Mouse (Mus musculus) cerebellum, adult 2 months (tissue): ENCODE data around the gene Cpeb2. TPM values are rescaled to one million over a fixed set of nuclear protein-coding genes. Genes with fewer than 3 reads are reported as not detected.

Source experiments
- DNase-seq, 2 experiments: peaks; one replicate each; pipeline ENCODE4 v3.0.0; 2021
- H3K27ac ChIP-seq: fragments of 200-500 bp; 2 replicates; pipeline ENCODE4 v1.5.1; 2012; ENCODE audit warnings: low read length, control low read depth, inconsistent platforms; ENCODE audit not compliant: insufficient read depth
- H3K27me3 ChIP-seq: fragments of 200-500 bp; 2 replicates; pipeline ENCODE4 v1.6.1; 2012; ENCODE audit warnings: inconsistent platforms, mild to moderate bottlenecking, low read length, moderate library complexity; ENCODE audit not compliant: control insufficient read depth, insufficient read depth
- H3K4me1 ChIP-seq: fragments of 200-500 bp; 2 replicates; pipeline ENCODE4 v1.6.1; 2011; ENCODE audit warnings: low read length; ENCODE audit not compliant: control insufficient read depth, insufficient read depth
- H3K4me3 ChIP-seq: fragments of 200-500 bp; replicated peaks from 2 replicates; pipeline ENCODE3; 2011; ENCODE audit warnings: mild to moderate bottlenecking, low read depth, low read length, control low read depth; ENCODE audit not compliant: insufficient read depth
- CTCF ChIP-seq: fragments of 200-500 bp; IDR thresholded peaks from 2 replicates; pipeline ENCODE4 v1.5.1; 2011; ENCODE audit warnings: low read depth, mild to moderate bottlenecking, control low read depth, low read length, moderate library complexity, borderline replicate concordance; ENCODE audit not compliant: insufficient read depth
- POLR2A ChIP-seq: fragments of 200-500 bp; IDR thresholded peaks from 2 replicates; pipeline ENCODE4 v1.6.1; 2011; ENCODE audit warnings: low read length, control low read depth, borderline replicate concordance; ENCODE audit not compliant: insufficient read depth
- WGBS: fragments of 180-500 bp; shearing (Covaris S2); methylation state at CpG from one replicate; pipeline ENCODE4 v1.1.7; 2018; 5-methylcytosine and 5-hydroxymethylcytosine counted together
- polyA plus RNA-seq: library from polyadenylated mRNA; depleted of rRNA; stranded (reverse); fragments of >200 nt; gene quantifications from 2 replicates; pipeline ENCODE4 v1.2.3, GENCODE M21; 2012

Cpeb2 gene
- polyA plus RNA-seq, 1 experiment: 31.8 TPM

DNA sequence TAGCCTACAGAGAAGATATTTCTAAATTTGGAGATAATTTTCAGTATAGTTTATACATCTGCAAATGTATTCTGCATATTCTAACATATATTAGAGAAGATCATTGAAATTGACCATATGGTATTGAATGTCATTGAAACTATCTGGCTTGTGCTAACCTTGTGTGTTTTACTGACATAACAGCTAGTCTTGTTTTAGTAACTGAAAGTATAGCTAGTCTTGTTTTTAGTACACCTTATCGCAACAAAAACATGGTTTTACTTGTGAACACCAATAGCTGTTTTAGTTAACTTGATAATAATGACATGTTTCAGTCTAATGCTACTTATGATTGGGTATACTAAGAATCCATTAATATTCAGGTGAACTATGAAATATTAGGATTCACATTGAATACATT lies 45.0 kb downstream of the Cpeb2 start:
- Histone ChIP-seq H3K27me3 (no peaks in the 10 kb centered on the region), H3K4me1 (no peaks in the 10 kb centered on the region), H3K27ac (no peak overlapping the region), H3K4me3 (no peak overlapping the region)
- 97% methylated on average over 1 of the region's 1 CpGs for WGBS
- no peak for TF ChIP-seq POLR2A
- no peak for TF ChIP-seq CTCF
- DNase-seq: no peak

DNA sequence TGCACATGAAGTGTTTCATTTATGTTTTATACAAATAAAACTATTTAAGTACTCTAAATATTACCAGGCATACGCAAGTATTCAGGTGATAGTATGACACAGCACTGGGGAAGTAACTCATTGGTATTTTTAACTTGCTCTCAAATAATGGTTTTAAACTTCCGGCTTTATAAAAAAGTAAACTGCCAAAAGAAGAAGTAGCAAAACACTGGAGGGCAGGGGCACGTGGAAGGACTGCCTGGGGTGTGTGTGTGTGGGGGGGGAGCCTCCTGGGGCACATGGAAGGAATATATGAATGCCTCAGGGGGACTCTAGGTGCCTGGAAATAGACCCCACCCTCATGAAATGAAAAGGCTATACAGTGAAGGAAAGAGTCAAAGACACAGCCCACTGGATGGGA lies 46.8 kb downstream of the Cpeb2 start:
- H3K27me3 ChIP-seq: no peaks in the 10 kb centered on the region
- no peak for TF ChIP-seq POLR2A
- TF ChIP-seq CTCF: no peak
- DNase-seq: no peak
- WGBS: 77% methylated on average over 3 of the region's 3 CpGs
- no peaks in the 10 kb centered on the region for H3K4me1 ChIP-seq
- H3K27ac ChIP-seq: no peak overlapping the region
- H3K4me3 ChIP-seq: no peak overlapping the region

DNA sequence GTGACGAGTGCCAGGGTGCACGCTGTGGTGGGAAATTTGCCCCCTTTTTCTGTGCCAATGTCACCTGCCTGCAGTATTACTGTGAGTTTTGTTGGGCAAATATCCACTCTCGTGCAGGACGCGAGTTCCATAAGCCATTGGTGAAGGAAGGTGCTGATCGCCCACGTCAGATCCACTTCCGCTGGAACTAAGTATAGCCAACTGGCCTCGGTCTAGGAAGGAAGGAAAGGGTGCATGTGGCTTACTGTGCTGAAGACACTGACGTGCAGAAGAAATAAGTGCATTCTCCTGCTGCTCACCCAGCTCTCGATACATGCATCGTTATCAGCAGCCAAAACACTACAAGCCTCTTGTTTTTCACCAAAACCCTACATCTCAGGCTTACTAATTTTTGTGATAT lies 52.8 kb downstream of the Cpeb2 start:
- 72% methylated on average over 12 of the region's 12 CpGs for WGBS
- no peak for DNase-seq
- H3K27ac ChIP-seq: no peak overlapping the region
- no peaks in the 10 kb centered on the region for H3K27me3 ChIP-seq
- H3K4me3 ChIP-seq: no peak overlapping the region
- TF ChIP-seq POLR2A (no peak), CTCF (no peak)
- H3K4me1 ChIP-seq: peaks cover 3% of the 10 kb centered on the region; the same call in 1 of the 2 replicates

DNA sequence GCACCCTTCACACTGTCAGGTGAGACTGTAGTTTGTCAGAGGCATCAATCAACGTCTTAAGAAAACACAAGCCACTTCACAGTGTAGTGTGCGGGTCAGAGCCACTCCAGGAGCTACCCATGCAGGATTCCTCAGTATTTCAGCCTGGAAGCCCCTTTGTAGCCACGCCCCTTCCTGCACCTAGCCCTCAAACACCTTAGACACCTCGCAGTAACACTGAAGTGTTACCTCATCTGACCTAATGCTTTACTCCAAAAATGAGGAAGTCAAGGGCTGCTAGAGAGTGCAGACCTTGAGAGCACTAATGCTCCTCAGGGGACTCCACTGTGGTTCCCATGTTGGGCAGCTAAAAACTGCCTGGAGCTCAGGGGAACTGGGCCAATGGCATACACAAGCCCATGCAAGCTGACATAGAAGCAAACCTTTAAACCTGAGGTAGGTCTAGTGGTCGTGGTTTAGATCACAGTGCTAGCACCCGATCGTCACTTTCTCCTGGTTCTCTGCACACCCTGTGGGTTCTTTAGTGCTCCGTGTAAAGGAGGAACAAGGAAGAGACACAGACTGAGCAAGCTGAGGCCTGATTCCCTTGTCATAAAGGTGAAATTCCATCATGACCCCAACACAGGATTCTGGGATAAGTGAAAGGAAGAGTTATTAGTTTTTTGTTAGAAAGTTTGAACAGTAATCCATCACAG lies 56.9 kb downstream of the Cpeb2 start:
- no peak overlapping the region for H3K4me3 ChIP-seq
- no peak for DNase-seq
- H3K27ac ChIP-seq: no peak overlapping the region
- H3K27me3 ChIP-seq: no peaks in the 10 kb centered on the region
- no peak for TF ChIP-seq POLR2A
- TF ChIP-seq CTCF: no peak
- peaks cover 3% of the 10 kb centered on the region; the same call in 1 of the 2 replicates for H3K4me1 ChIP-seq
- 87% methylated on average over 8 of the region's 8 CpGs for WGBS

DNA sequence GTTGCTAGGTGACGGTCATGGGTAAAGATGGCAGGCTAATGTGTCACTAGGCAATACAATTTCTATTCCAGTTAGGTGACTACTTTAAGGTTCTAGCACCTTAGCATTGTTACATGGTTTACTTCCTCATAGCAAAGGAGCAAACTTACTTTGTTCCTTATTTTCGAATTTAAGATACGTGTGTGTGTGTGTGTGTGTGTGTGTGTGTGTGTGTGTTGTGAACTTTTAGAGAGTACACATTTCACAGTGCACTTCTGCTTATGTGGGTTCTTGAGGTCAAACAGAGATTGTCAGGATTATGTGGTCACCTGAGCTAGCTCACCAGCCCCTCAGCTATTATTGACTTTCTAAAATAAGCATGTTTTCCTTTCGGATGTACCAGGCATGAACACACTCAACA lies 60.2 kb downstream of the Cpeb2 start:
- H3K27me3 ChIP-seq: no peaks in the 10 kb centered on the region
- no peak overlapping the region for H3K27ac ChIP-seq
- WGBS: 94% methylated on average over 4 of the region's 4 CpGs
- TF ChIP-seq POLR2A (no peak), CTCF (no peak)
- H3K4me3 ChIP-seq: no peak overlapping the region
- peaks cover 3% of the 10 kb centered on the region; the same call in 1 of the 2 replicates for H3K4me1 ChIP-seq
- DNase-seq: no peak

DNA sequence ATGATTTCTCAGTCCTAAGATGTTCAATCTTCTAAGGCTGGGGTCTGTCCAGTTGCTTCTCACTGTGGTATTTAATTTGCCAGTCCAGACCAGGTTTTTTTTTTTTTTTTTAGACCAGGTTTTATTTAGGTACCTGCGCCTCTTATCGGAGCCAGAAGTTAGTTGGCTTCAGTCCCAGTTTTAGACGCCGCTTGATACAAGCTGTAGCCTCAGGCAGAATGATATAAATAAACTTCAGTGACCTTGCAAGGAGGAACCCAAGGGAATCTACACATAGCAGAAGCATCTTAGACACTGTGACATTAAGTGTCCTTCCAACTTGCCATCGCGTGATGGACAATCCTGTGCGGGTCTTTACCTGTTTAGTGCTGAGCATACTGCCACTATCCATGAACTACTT lies 64.5 kb downstream of the Cpeb2 start:
- WGBS: 38% methylated on average over 7 of the region's 7 CpGs
- H3K4me3 ChIP-seq: no peak overlapping the region
- DNase-seq: peak in 1 of 2 experiments; percentile 55
- H3K27ac ChIP-seq: no peak overlapping the region
- no peak for TF ChIP-seq POLR2A
- TF ChIP-seq CTCF: no peak
- H3K27me3 ChIP-seq: no peaks in the 10 kb centered on the region
- peaks cover 3% of the 10 kb centered on the region; the same call in 1 of the 2 replicates for H3K4me1 ChIP-seq

DNA sequence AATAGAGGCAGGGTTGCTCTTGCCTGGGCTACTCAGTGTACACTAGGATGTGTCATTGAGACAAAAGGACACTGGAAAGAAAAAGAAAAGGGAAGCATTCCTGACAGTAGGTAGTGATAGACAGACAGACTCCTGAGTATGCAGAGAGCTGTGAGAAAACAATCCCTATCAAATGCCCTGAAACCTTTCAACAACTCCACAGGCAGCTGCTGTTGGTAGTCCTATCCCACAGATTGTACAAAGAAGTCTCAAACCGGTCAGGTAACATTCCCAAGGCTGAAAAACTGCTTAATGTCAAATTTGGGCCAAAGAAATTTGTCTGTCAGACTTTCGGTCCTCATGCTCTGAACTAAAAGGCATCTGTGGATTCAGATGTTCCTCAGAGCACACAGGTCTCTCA lies 66.0 kb downstream of the Cpeb2 start:
- peaks cover 6% of the 10 kb centered on the region for H3K4me1 ChIP-seq

DNA sequence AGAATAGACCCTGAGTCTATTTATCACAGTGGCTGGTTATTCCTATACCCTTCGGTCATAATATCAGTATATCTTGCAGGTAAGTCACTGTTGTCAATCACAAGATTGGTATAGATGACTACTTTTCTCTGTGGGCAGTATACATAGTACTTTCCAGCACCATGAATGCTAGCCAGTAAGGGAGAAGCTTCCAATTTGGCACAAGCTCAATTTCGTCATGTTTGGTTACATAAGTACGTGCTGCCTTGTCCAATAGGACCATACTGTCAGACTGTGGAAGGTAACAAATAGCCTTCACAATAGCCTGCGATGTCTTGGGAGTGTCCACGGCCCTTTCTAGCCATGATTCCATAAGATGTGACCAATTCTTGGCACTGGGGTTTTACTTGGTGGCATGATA lies 67.1 kb downstream of the Cpeb2 start:
- Histone ChIP-seq H3K27me3 (no peaks in the 10 kb centered on the region), H3K27ac (no peak overlapping the region), H3K4me3 (no peak overlapping the region), H3K4me1 (peaks cover 6% of the 10 kb centered on the region)
- DNase-seq: no peak
- no peak for TF ChIP-seq CTCF
- no peak for TF ChIP-seq POLR2A
- WGBS: 84% methylated on average over 5 of the region's 5 CpGs

More for the DNA sequence above, 66.0 kb downstream of the Cpeb2 start:
- no peaks in the 10 kb centered on the region for H3K27me3 ChIP-seq
- no peak for TF ChIP-seq CTCF
- TF ChIP-seq POLR2A: no peak
- 87% methylated on average over 2 of the region's 2 CpGs for WGBS
- no peak for DNase-seq
- H3K27ac ChIP-seq: no peak overlapping the region
- H3K4me3 ChIP-seq: no peak overlapping the region
